17 mouse cellular contexts compared by ENCODE assay signal in the genomic region with DNA sequence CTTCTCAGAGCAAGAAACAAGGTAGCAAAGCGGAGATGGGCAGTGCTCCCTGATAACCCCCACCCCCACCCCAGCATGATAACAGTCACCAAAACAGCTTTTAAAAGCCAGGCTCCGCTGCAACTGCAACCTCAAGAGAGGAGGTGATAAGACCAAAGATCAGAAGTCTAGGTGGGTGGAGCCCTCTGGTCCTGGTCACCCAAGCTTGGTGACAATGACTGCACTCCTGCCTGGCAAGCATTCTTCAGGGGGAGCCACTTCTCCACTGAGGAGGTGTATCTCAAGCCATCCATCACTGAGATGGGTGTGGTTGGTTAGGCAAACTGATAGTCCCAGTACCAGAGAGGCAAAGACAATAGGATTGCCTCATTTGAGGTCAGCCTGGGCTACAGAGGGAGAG. TPM values are rescaled to one million over a fixed set of nuclear protein-coding genes. Genes with fewer than 3 reads are reported as not detected.
DNase-seq lines count a peak whose midpoint lies in the region; ATAC-seq and TF ChIP-seq lines count a peak whose summit lies in the region.
"Had no signal": no experiment of that assay in that cellular context is flagged by ENCODE, and none has a peak within 500 bp of the region (broad histone marks: within the 10 kb centered on the region; RNA-seq: fewer than 3 reads in every experiment).

No protein-coding gene starts in this region.

- H3K4me3 ChIP-seq in liver, postnatal 0 days (ENCODE audit: low read depth, low read length) = no peak overlapping the region
- H3K4me3 ChIP-seq in liver, embryonic 13.5 days (replicated peaks) = no peak overlapping the region
- H3K4me3 ChIP-seq in neural tube, embryonic 15.5 days (replicated peaks) = no peak overlapping the region
- no peak overlapping the region for H3K4me3 ChIP-seq in intestine, embryonic 16.5 days (ENCODE audit: low read length)

- WGBS in liver, postnatal 0 days (ENCODE audit: insufficient replicate concordance) = 34% methylated on average over 2 of the region's 2 CpGs
- WGBS in liver, embryonic 13.5 days (ENCODE audit: insufficient replicate concordance) = 2% methylated on average over 2 of the region's 2 CpGs
- WGBS in neural tube, embryonic 15.5 days = 87% methylated on average over 2 of the region's 2 CpGs
- WGBS in intestine, embryonic 16.5 days = 69% methylated on average over 2 of the region's 2 CpGs

- no peaks in the 10 kb centered on the region for H3K36me3 ChIP-seq in liver, postnatal 0 days (replicated peaks; ENCODE audit: insufficient read depth, low read length)
- H3K36me3 ChIP-seq in liver, embryonic 13.5 days = no peaks in the 10 kb centered on the region
- H3K36me3 ChIP-seq in neural tube, embryonic 15.5 days = no peaks in the 10 kb centered on the region
- H3K36me3 ChIP-seq in intestine, embryonic 16.5 days (ENCODE audit: control insufficient read depth, insufficient read depth, low read length) = no peaks in the 10 kb centered on the region
- H3K36me3 ChIP-seq: embryonic facial prominence, embryonic 13.5 days; hindbrain, embryonic 13.5 days; limb, embryonic 12.5 days had no signal

- no peak for TF ChIP-seq CTCF in liver, postnatal 0 days (IDR thresholded peaks at IDR 0.05; ENCODE audit: low read depth)

- no peak for ATAC-seq in liver, postnatal 0 days
- ATAC-seq in activated CD4-positive, CD25-positive, alpha-beta regulatory T cell, adult 4 months = peak; percentile 11
- ATAC-seq in liver, embryonic 13.5 days (ENCODE audit: low read depth) = peak; percentile 67
- no peak for ATAC-seq in neural tube, embryonic 15.5 days (ENCODE audit: low FRiP score)
- ATAC-seq in intestine, embryonic 16.5 days = no peak
- ATAC-seq: forebrain, postnatal 0 days had no signal

- H3K27ac ChIP-seq in liver, postnatal 0 days (ENCODE audit: low read depth) = no peak overlapping the region
- H3K27ac ChIP-seq in liver, embryonic 13.5 days = no peak overlapping the region
- no peak overlapping the region for H3K27ac ChIP-seq in neural tube, embryonic 15.5 days (replicated peaks)
- H3K27ac ChIP-seq in intestine, embryonic 16.5 days (ENCODE audit: low read length) = no peak overlapping the region
- H3K27ac ChIP-seq: embryonic facial prominence, embryonic 13.5 days; hindbrain, embryonic 13.5 days; limb, embryonic 12.5 days had no signal

- TF ChIP-seq EP300 in liver, postnatal 0 days (IDR thresholded peaks at IDR 0.05; ENCODE audit: low read depth) = no peak

- peak; percentile 28 for DNase-seq in liver
- DNase-seq in liver, postnatal 0 days = no peak
- no peak for DNase-seq in liver, embryonic 13.5 days
- no peak for DNase-seq in kidney, adult 8-10 months
- DNase-seq: adrenal gland, postnatal 14 days; cerebellum, adult 2 months; forebrain, postnatal 0 days; gastrocnemius, adult 2 months; kidney, postnatal 25 days; layer of hippocampus, adult 9-11 months; lung, embryonic 14.5 days had no signal

- peaks cover 25% of the 10 kb centered on the region for H3K27me3 ChIP-seq in liver, postnatal 0 days (ENCODE audit: insufficient read depth, low read length)
- H3K27me3 ChIP-seq in liver, embryonic 13.5 days = peaks cover 32% of the 10 kb centered on the region
- H3K27me3 ChIP-seq in neural tube, embryonic 15.5 days (replicated peaks) = peaks cover 29% of the 10 kb centered on the region
- H3K27me3 ChIP-seq in intestine, embryonic 16.5 days (replicated peaks; ENCODE audit: control insufficient read depth, insufficient read depth, low read length) = peaks cover 17% of the 10 kb centered on the region

- H3K4me2 ChIP-seq in liver, postnatal 0 days (ENCODE audit: low read depth, low read length) = no peak overlapping the region
- 0 out of 2 replicates have a peak overlapping the region, but pooled peaks have one; percentile 73 for H3K4me2 ChIP-seq in liver, embryonic 13.5 days
- no peak overlapping the region for H3K4me2 ChIP-seq in neural tube, embryonic 15.5 days
- H3K4me2 ChIP-seq in intestine, embryonic 16.5 days (ENCODE audit: low read depth, low read length) = no peak overlapping the region

- H3K4me1 ChIP-seq in liver, postnatal 0 days (ENCODE audit: insufficient read depth) = peaks cover 7% of the 10 kb centered on the region; the same call in 1 of the 2 replicates
- peaks cover 25% of the 10 kb centered on the region for H3K4me1 ChIP-seq in liver, embryonic 13.5 days (replicated peaks)
- H3K4me1 ChIP-seq in neural tube, embryonic 15.5 days = peaks cover 32% of the 10 kb centered on the region
- H3K4me1 ChIP-seq in intestine, embryonic 16.5 days (ENCODE audit: control insufficient read depth, insufficient read depth, low read length) = peaks cover 13% of the 10 kb centered on the region

- no peaks in the 10 kb centered on the region for H3K9me3 ChIP-seq in liver, postnatal 0 days (ENCODE audit: low read length)
- H3K9me3 ChIP-seq in liver, embryonic 13.5 days (replicated peaks) = no peaks in the 10 kb centered on the region
- H3K9me3 ChIP-seq in neural tube, embryonic 15.5 days (replicated peaks) = no peaks in the 10 kb centered on the region
- no peaks in the 10 kb centered on the region for H3K9me3 ChIP-seq in intestine, embryonic 16.5 days (ENCODE audit: control insufficient read depth, low read length)
- H3K9me3 ChIP-seq: embryonic facial prominence, embryonic 13.5 days; hindbrain, embryonic 13.5 days; limb, embryonic 12.5 days had no signal

- H3K9ac ChIP-seq in liver, postnatal 0 days (replicated peaks) = no peak overlapping the region
- H3K9ac ChIP-seq in liver, embryonic 13.5 days = no peak overlapping the region
- no peak overlapping the region for H3K9ac ChIP-seq in neural tube, embryonic 15.5 days (replicated peaks)
- no peak overlapping the region for H3K9ac ChIP-seq in intestine, embryonic 16.5 days (ENCODE audit: low read depth, low read length)
- H3K9ac ChIP-seq: forebrain, postnatal 0 days; lung, embryonic 14.5 days had no signal

RNA-seq across cellular contexts. Expression of a gene that starts 10.4 kb away (rescaled TPM):
- polyA plus RNA-seq in liver, postnatal 0 days (2015; fragmentation: Nextera tagmentation; extraction: Ambion mirVana) = 0.11 and 0.18 TPM in 2 replicates
- 10 to 100 TPM; 22.1 to 22.9 TPM for polyA plus RNA-seq in activated CD4-positive, CD25-positive, alpha-beta regulatory T cell, adult 4 months (2017; shearing (Covaris generic))
- 0.08 and 0.21 TPM in 2 replicates for polyA plus RNA-seq in liver, embryonic 13.5 days (2015; fragmentation: Nextera tagmentation; extraction: Ambion mirVana)
- 4.8 and 5.6 TPM in 2 replicates for polyA plus RNA-seq in neural tube, embryonic 15.5 days (2015; fragmentation: Nextera tagmentation; extraction: Ambion mirVana)
- polyA plus RNA-seq in intestine, embryonic 16.5 days (2015; fragmentation: Nextera tagmentation; extraction: Ambion mirVana) = 1.6 and 1.7 TPM in 2 replicates

Comparison
In these comparisons a context has a peak if more than half of its experiments do, and no peak if none do; other contexts are left out.
1. ATAC-seq: peak in activated CD4-positive, CD25-positive, alpha-beta regulatory T cell, adult 4 months (single experiment) and liver, embryonic 13.5 days (single experiment); none in liver, postnatal 0 days (single experiment), neural tube, embryonic 15.5 days (single experiment) and intestine, embryonic 16.5 days (single experiment).